Mouse (Mus musculus) limb, embryonic 15.5 days (tissue): ENCODE data around the gene Fam117a. TPM values are rescaled to one million over a fixed set of nuclear protein-coding genes. Genes with fewer than 3 reads are reported as not detected.
A peak's percentile ranks its signal among the peaks of the same experiment; 100 is the strongest.

Experiments used
- ATAC-seq: fragments of 200-750 bp; cut with Nextera tagmentation; 2 replicates; pipeline ENCODE4 v1.8.0; 2017; ENCODE audit warnings: low read depth, moderate TSS enrichment; ENCODE audit not compliant: insufficient number of reproducible peaks, low FRiP score, low TSS enrichment
- H3K27ac ChIP-seq: fragments of 300-500 bp; sonication (generic); 2 replicates; pipeline ENCODE4 v1.5.1; 2015; ENCODE audit warnings: moderate library complexity, mild to moderate bottlenecking, inconsistent platforms
- H3K27me3 ChIP-seq: fragments of 300-500 bp; sonication (generic); 2 replicates; pipeline ENCODE4 v1.6.1; 2015; ENCODE audit warnings: inconsistent platforms
- H3K36me3 ChIP-seq: fragments of 300-500 bp; sonication (generic); 2 replicates; pipeline ENCODE4 v1.6.1; 2015; ENCODE audit warnings: inconsistent platforms
- H3K4me1 ChIP-seq: fragments of 300-500 bp; sonication (generic); 2 replicates; pipeline ENCODE4 v1.6.1; 2015; ENCODE audit warnings: inconsistent platforms
- H3K4me2 ChIP-seq: fragments of 300-500 bp; sonication (generic); 2 replicates; pipeline ENCODE4 v1.6.1; 2015; ENCODE audit warnings: mild to moderate bottlenecking, inconsistent platforms
- H3K4me3 ChIP-seq: fragments of 300-500 bp; sonication (generic); 2 replicates; pipeline ENCODE4 v1.5.1; 2015; ENCODE audit warnings: mild to moderate bottlenecking, inconsistent platforms
- H3K9ac ChIP-seq: fragments of 300-500 bp; sonication (generic); 2 replicates; pipeline ENCODE4 v1.6.1; 2015; ENCODE audit warnings: inconsistent platforms
- H3K9me3 ChIP-seq: fragments of 300-500 bp; sonication (generic); 2 replicates; pipeline ENCODE4 v1.6.1; 2016; ENCODE audit warnings: inconsistent platforms
- WGBS: fragments of 180-500 bp; shearing (Covaris S2); methylation state at CpG from one replicate; pipeline ENCODE4 v1.1.7; 2015; 5-methylcytosine and 5-hydroxymethylcytosine counted together
- polyA plus RNA-seq: library from polyadenylated mRNA; unstranded; fragments of >200 nt; fragmentation: Nextera tagmentation; extraction: Ambion mirVana; gene quantifications from 2 replicates; pipeline ENCODE4 v1.2.1, GENCODE M21; 2015

Fam117a gene
- polyA plus RNA-seq, 1 experiment from 2014 or later = 14.6 TPM

GRCm38 (mm10) chr11:95353226-95353625 lies 16.4 kb downstream of the Fam117a start:
- no peak overlapping the region for H3K4me2 ChIP-seq
- no peak for ATAC-seq
- no peaks in the 10 kb centered on the region for H3K27me3 ChIP-seq
- H3K4me3 ChIP-seq = no peak overlapping the region
- WGBS = 87% methylated on average over 9 of the region's 9 CpGs
- no peak overlapping the region for H3K9ac ChIP-seq
- peaks cover 14% of the 10 kb centered on the region for H3K36me3 ChIP-seq
- H3K9me3 ChIP-seq = no peaks in the 10 kb centered on the region
- no peak overlapping the region for H3K27ac ChIP-seq
- H3K4me1 ChIP-seq = peaks cover 31% of the 10 kb centered on the region

- 81% methylated on average over 14 of the region's 14 CpGs for WGBS
- H3K4me1 ChIP-seq = peaks cover 41% of the 10 kb centered on the region
- no peak for ATAC-seq
Observed at GRCm38 (mm10) chr11:95354228-95354944, 17.6 kb downstream of the Fam117a start.

GRCm38 (mm10) chr11:95354945-95355660 lies 18.3 kb downstream of the Fam117a start:
- Histone ChIP-seq H3K4me1 (peaks cover 41% of the 10 kb centered on the region), H3K36me3 (peaks cover 13% of the 10 kb centered on the region; the same call in 1 of the 2 replicates), H3K4me3 (no peak overlapping the region), H3K9ac (no peak overlapping the region), H3K9me3 (no peaks in the 10 kb centered on the region), H3K27me3 (no peaks in the 10 kb centered on the region), H3K27ac (no peak overlapping the region), H3K4me2 (no peak overlapping the region)
- ATAC-seq = no peak
- 81% methylated on average over 12 of the region's 12 CpGs for WGBS

More at GRCm38 (mm10) chr11:95354228-95354944, 17.6 kb downstream of the Fam117a start:
- Histone ChIP-seq H3K9ac (no peak overlapping the region), H3K36me3 (peaks cover 7% of the 10 kb centered on the region; the same call in 1 of the 2 replicates), H3K4me3 (no peak overlapping the region), H3K9me3 (no peaks in the 10 kb centered on the region), H3K4me2 (no peak overlapping the region), H3K27ac (no peak overlapping the region), H3K27me3 (no peaks in the 10 kb centered on the region)

DNA sequence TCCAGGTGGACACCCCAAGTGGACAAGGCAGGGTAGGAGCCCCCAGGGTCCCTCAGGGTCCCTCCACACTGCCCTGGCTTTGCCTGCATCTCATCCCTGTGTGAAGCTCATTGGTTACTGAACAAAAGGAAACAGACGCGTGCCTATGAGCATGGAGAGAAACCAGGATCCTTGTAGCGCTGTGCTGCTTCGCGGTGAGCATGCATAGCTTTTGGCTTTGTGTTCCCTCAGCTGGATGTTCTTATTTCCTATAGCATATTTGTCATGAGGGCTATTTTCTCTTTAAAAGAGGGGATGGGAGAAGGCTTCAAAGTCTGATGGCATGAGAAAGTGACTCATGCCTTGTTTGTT lies 18.8 kb downstream of the Fam117a start:
- H3K4me1 ChIP-seq = peaks cover 36% of the 10 kb centered on the region
- H3K27me3 ChIP-seq = no peaks in the 10 kb centered on the region
- H3K27ac ChIP-seq = no peak overlapping the region
- no peaks in the 10 kb centered on the region for H3K9me3 ChIP-seq
- no peak overlapping the region for H3K9ac ChIP-seq
- no peak for ATAC-seq
- no peak overlapping the region for H3K4me2 ChIP-seq
- 92% methylated on average over 5 of the region's 5 CpGs for WGBS
- H3K4me3 ChIP-seq = no peak overlapping the region
- peaks cover 14% of the 10 kb centered on the region; the same call in 1 of the 2 replicates for H3K36me3 ChIP-seq

GRCm38 (mm10) chr11:95356039-95356438 lies 19.2 kb downstream of the Fam117a start:
- peaks cover 32% of the 10 kb centered on the region for H3K4me1 ChIP-seq
- H3K27me3 ChIP-seq = no peaks in the 10 kb centered on the region
- H3K36me3 ChIP-seq = peaks cover 14% of the 10 kb centered on the region; the same call in 1 of the 2 replicates
- H3K27ac ChIP-seq = no peak overlapping the region
- ATAC-seq = no peak
- no peak overlapping the region for H3K4me2 ChIP-seq
- H3K4me3 ChIP-seq = no peak overlapping the region
- H3K9me3 ChIP-seq = no peaks in the 10 kb centered on the region
- 88% methylated on average over 7 of the region's 7 CpGs for WGBS
- no peak overlapping the region for H3K9ac ChIP-seq

DNA sequence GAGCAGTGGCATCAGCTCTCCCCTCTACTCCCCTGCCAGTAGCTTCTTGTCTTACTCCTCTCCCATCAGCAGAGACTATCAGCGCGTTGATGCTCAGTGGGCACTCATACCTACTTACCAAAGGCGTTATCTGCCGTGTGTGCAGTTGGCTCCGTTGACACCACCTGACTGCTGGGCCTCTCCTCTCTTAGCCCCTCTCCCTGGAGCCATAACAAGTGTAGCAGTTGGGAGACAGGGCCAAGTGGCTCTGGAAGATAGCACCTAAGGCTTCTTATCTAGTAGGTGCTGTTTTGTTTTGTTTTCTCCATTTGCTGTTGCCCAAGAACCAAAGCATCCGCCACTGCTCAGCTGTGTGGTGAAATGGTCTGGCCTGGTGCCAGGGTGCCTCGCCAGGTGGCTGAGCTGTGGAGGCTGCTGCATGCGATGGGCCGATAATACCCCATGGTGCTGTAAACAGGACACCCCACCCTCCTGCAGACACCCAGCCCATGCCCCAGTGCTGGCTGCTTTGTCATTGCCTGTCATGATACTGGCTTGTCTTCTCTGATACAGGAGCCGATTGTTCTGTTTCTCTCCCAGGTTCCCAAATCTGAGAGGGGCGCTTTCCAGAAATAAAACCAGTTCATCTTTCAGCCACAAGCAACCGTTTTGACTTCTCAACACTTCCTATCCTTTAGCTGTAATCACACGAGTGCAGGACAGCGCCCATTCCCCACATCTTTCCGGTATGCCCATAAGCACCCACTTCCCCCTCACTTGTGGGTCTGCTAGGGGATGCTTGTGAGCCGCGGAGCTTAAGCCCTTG lies 19.9 kb downstream of the Fam117a start:
- Histone ChIP-seq H3K4me1 (peaks cover 32% of the 10 kb centered on the region), H3K9me3 (no peaks in the 10 kb centered on the region), H3K4me2 (no peak overlapping the region), H3K9ac (no peak overlapping the region), H3K36me3 (peaks cover 8% of the 10 kb centered on the region; the same call in 1 of the 2 replicates), H3K4me3 (no peak overlapping the region), H3K27ac (no peak overlapping the region), H3K27me3 (no peaks in the 10 kb centered on the region)
- 68% methylated on average over 17 of the region's 17 CpGs for WGBS
- 0 out of 2 replicates have a peak, but pooled peaks have one; percentile 30 for ATAC-seq

DNA sequence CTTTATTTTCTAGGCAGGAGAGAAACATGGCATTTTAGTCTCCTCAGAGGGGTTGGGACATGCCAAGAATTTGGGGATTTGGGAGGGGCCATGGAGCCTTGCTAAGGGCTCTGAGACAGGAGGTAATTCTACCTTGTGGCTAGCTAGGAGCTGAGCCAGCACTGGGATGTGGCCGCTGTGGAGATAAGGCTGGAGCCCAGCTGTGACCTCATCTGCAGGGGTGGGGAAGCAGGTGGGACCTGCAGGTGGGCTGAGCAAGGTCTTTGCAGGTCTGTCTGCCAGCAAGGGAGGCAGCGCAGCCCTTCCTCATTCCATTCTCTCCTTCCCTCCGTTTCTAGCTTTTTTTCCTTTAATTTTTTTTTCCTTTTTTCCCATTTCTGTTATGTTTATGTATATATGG lies 21.4 kb downstream of the Fam117a start:
- H3K4me1 ChIP-seq = peaks cover 32% of the 10 kb centered on the region
- H3K27me3 ChIP-seq = no peaks in the 10 kb centered on the region
- no peak overlapping the region for H3K4me3 ChIP-seq
- no peak overlapping the region for H3K27ac ChIP-seq
- peaks cover 7% of the 10 kb centered on the region; the same call in 1 of the 2 replicates for H3K36me3 ChIP-seq
- ATAC-seq = no peak
- WGBS = 41% methylated on average over 3 of the region's 3 CpGs
- H3K9me3 ChIP-seq = no peaks in the 10 kb centered on the region
- no peak overlapping the region for H3K9ac ChIP-seq
- no peak overlapping the region for H3K4me2 ChIP-seq

DNA sequence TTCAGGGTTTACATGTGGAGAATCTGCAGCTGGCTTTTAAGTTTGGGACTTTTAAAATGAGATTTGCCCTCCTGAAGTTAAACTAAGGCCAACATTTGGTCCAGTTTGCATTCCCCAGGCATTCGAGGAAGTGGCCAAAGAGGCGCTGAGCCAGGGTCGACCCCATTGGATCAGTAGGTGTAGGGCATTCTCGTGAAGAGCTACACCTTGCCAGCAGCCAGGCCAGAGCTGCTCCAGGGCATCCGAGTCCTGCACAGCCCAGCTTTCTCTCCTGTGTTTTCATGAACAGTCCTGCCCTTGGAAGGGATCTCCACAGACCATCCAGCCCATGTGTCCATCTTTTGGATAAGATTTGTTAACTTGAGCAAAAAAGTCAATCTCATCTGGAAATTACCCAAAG lies 27.6 kb downstream of the Fam117a start:
- Histone ChIP-seq H3K27ac (no peak overlapping the region), H3K4me3 (no peak overlapping the region), H3K4me2 (no peak overlapping the region), H3K4me1 (peaks cover 29% of the 10 kb centered on the region), H3K36me3 (peaks cover 22% of the 10 kb centered on the region), H3K9me3 (no peaks in the 10 kb centered on the region), H3K27me3 (no peaks in the 10 kb centered on the region), H3K9ac (no peak overlapping the region)
- WGBS = 82% methylated on average over 5 of the region's 5 CpGs
- ATAC-seq = no peak

- Histone ChIP-seq H3K4me1 (peaks cover 32% of the 10 kb centered on the region), H3K36me3 (peaks cover 24% of the 10 kb centered on the region), H3K4me3 (no peak overlapping the region), H3K4me2 (no peak overlapping the region), H3K9ac (no peak overlapping the region), H3K27ac (peak overlapping the region; percentile 57), H3K9me3 (no peaks in the 10 kb centered on the region), H3K27me3 (no peaks in the 10 kb centered on the region)
- WGBS = 45% methylated on average over 10 of the region's 10 CpGs
- ATAC-seq = no peak
Observed at GRCm38 (mm10) chr11:95365596-95365995, 28.8 kb downstream of the Fam117a start.

DNA sequence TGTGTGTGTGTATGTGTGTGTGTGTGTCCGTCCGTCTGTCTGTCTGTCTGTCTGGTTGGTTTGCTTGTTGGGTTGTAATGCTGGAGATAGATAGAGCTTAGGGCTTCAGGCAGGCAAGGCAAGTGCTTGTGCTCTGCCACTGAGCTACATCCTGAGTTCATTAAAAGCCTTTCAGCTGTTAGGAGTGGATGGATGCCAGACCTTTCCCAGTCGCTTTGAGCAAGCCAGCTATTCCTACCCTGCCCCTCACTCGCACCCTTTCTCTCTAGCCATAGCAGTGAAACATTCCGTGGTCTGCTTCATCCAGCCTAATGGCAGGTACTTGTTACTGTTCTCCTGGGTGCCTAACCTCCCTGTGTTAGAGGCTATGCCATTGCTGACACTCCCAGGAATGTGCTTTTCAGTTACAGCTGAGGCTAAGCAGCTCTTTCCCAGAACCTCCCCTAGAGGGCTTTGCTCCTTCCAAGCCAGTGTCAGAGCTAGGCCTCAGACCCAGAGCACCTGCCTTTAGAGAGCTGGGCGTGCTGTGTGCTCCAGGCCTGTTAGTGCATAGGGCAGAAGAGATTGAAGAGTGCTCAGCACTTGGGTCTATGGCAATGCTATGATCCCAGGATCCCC lies 29.6 kb downstream of the Fam117a start:
- ATAC-seq = peak; percentile 46; the same call in 1 of the 2 replicates
- H3K4me1 ChIP-seq = peaks cover 32% of the 10 kb centered on the region
- H3K27me3 ChIP-seq = no peaks in the 10 kb centered on the region
- no peak overlapping the region for H3K4me3 ChIP-seq
- no peaks in the 10 kb centered on the region for H3K9me3 ChIP-seq
- H3K36me3 ChIP-seq = peaks cover 28% of the 10 kb centered on the region
- H3K9ac ChIP-seq = no peak overlapping the region
- peak overlapping the region; percentile 57 for H3K27ac ChIP-seq
- H3K4me2 ChIP-seq = no peak overlapping the region
- 57% methylated on average over 6 of the region's 6 CpGs for WGBS

DNA sequence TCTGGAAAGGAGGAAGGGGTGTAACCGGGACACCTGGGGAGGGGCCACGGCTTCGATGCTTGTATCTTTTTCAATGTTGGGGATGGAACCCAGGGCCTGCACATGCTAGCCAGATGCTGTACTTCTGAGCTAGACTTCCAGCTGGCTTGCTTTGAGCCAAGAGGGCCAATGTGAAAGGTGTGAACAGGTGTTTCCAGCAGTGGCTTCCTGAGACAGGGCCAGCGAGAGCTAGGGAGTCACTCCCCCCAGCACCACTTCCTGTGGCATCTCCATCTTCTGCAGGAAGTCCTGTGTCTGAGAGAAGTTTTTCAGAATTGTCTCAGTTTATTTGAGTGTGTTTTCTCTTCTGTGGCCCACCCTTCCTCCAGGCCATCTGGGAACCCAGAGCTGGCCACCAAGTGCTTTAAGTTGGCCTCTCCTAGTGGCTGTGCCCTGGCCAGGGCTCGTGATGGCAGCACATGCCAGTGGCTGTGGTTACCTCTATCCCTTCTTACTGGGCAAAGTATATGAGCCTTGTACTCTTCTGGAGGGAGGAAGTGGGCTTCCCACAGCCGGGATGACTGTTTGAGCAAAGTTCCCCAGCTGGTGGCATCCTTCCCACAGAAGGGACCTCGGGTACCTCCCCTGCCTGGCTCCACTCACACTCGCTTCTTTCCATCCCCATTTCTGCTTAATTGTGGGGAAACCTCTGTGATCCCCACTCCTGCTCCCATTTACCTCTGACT lies 30.4 kb downstream of the Fam117a start:
- Histone ChIP-seq H3K4me2 (no peak overlapping the region), H3K9ac (no peak overlapping the region), H3K27me3 (no peaks in the 10 kb centered on the region), H3K4me1 (peaks cover 32% of the 10 kb centered on the region), H3K36me3 (peaks cover 34% of the 10 kb centered on the region), H3K27ac (peak overlapping the region; percentile 57), H3K9me3 (no peaks in the 10 kb centered on the region), H3K4me3 (no peak overlapping the region)
- no peak for ATAC-seq
- 71% methylated on average over 8 of the region's 8 CpGs for WGBS
